Mouse (Mus musculus) midbrain, embryonic 12.5 days (tissue): ENCODE results near the gene Ube2b. TPM values are rescaled to one million over a fixed set of nuclear protein-coding genes. Genes with fewer than 3 reads are reported as not detected.

Experiments
- ATAC-seq: fragments of 200-750 bp; cut with Nextera tagmentation; 2 replicates; pipeline ENCODE4 v1.8.0; 2017; ENCODE audit warnings: low read depth, moderate TSS enrichment, moderate library complexity; ENCODE audit not compliant: low FRiP score
- H3K27ac ChIP-seq: fragments of 300-500 bp; sonication (generic); replicated peaks from 2 replicates; pipeline ENCODE4 v1.5.1; 2016; ENCODE audit warnings: mild to moderate bottlenecking
- H3K27me3 ChIP-seq: fragments of 300-500 bp; sonication (generic); 2 replicates; pipeline ENCODE4 v1.6.1; 2016; ENCODE audit warnings: mild to moderate bottlenecking
- H3K36me3 ChIP-seq: fragments of 300-500 bp; sonication (generic); 2 replicates; pipeline ENCODE4 v1.6.1; 2016
- H3K4me1 ChIP-seq: fragments of 300-500 bp; sonication (generic); 2 replicates; pipeline ENCODE4 v1.6.1; 2016
- H3K4me2 ChIP-seq: fragments of 300-500 bp; sonication (generic); replicated peaks from 2 replicates; pipeline ENCODE4 v1.6.1; 2016; ENCODE audit warnings: mild to moderate bottlenecking, moderate library complexity
- H3K4me3 ChIP-seq: fragments of 300-500 bp; sonication (generic); 2 replicates; pipeline ENCODE4 v1.5.1; 2016; ENCODE audit warnings: mild to moderate bottlenecking
- H3K9ac ChIP-seq: fragments of 300-500 bp; sonication (generic); replicated peaks from 2 replicates; pipeline ENCODE4 v1.6.1; 2016; ENCODE audit warnings: mild to moderate bottlenecking, moderate library complexity
- H3K9me3 ChIP-seq: fragments of 300-500 bp; sonication (generic); 2 replicates; pipeline ENCODE4 v1.6.1; 2016; ENCODE audit warnings: mild to moderate bottlenecking
- WGBS: fragments of 180-500 bp; shearing (Covaris S2); methylation state at CpG from one replicate; pipeline ENCODE4 v1.1.7; 2016; 5-methylcytosine and 5-hydroxymethylcytosine counted together
- polyA plus RNA-seq: library from polyadenylated mRNA; unstranded; fragments of >200 nt; fragmentation: Nextera tagmentation; extraction: Ambion mirVana; gene quantifications from 2 replicates; pipeline ENCODE4 v1.2.1, GENCODE M21; 2016

The Ube2b gene
- polyA plus RNA-seq, 1 experiment from 2014 or later, result 244 TPM

GRCm38 (mm10) chr11:51962277-51962676, 38.3 kb downstream of the Ube2b start:
- Histone ChIP-seq H3K27ac (no peak overlapping the region), H3K27me3 (no peaks in the 10 kb centered on the region), H3K4me3 (no peak overlapping the region), H3K9me3 (no peaks in the 10 kb centered on the region), H3K36me3 (no peaks in the 10 kb centered on the region), H3K4me2 (no peak overlapping the region), H3K4me1 (no peaks in the 10 kb centered on the region), H3K9ac (no peak overlapping the region)
- no peak for ATAC-seq
- WGBS, result 86% methylated on average over 7 of the region's 7 CpGs

- H3K9ac ChIP-seq, result no peak overlapping the region
- H3K36me3 ChIP-seq, result no peaks in the 10 kb centered on the region
- H3K27ac ChIP-seq, result no peak overlapping the region
- H3K4me2 ChIP-seq, result no peak overlapping the region
- no peaks in the 10 kb centered on the region for H3K4me1 ChIP-seq
- no peak overlapping the region for H3K4me3 ChIP-seq
- H3K27me3 ChIP-seq, result no peaks in the 10 kb centered on the region
- no peak for ATAC-seq
- WGBS, result 87% methylated on average over 8 of the region's 8 CpGs
- H3K9me3 ChIP-seq, result no peaks in the 10 kb centered on the region
Measured at GRCm38 (mm10) chr11:51961761-51962160, 38.8 kb downstream of the Ube2b start.

- Histone ChIP-seq H3K36me3 (no peaks in the 10 kb centered on the region), H3K4me1 (no peaks in the 10 kb centered on the region), H3K4me3 (no peak overlapping the region), H3K27me3 (no peaks in the 10 kb centered on the region), H3K9ac (no peak overlapping the region), H3K4me2 (no peak overlapping the region), H3K9me3 (no peaks in the 10 kb centered on the region), H3K27ac (no peak overlapping the region)
- no peak for ATAC-seq
- WGBS, result 73% methylated on average over 11 of the region's 11 CpGs
Measured at GRCm38 (mm10) chr11:51960967-51961471, 39.5 kb downstream of the Ube2b start.

DNA sequence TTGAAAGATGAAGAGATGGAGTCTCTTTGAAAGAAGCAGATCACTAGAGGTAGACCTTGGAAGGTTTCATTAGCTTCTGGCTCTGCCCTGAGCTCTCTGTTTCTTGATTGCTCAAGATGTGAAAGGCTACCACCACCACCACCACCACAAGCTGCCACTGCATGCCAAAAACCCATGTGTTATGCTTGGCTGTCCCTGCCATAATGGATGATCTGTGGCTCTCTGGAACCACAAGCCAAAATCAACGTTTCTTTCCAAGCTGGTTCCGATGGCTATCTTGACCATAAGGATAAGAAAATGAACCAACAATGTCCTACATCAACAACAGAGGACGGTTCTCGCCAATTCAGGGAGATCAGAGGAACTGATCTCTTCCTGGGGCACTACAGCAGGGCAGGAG, 40.5 kb downstream of the Ube2b start:
- no peak overlapping the region for H3K9ac ChIP-seq
- H3K36me3 ChIP-seq, result no peaks in the 10 kb centered on the region
- ATAC-seq, result no peak
- H3K27ac ChIP-seq, result no peak overlapping the region
- 90% methylated on average over 4 of the region's 4 CpGs for WGBS
- H3K4me1 ChIP-seq, result no peaks in the 10 kb centered on the region
- H3K9me3 ChIP-seq, result no peaks in the 10 kb centered on the region
- no peak overlapping the region for H3K4me2 ChIP-seq
- H3K27me3 ChIP-seq, result no peaks in the 10 kb centered on the region
- no peak overlapping the region for H3K4me3 ChIP-seq

- no peak overlapping the region for H3K27ac ChIP-seq
- 87% methylated on average over 5 of the region's 5 CpGs for WGBS
- H3K4me1 ChIP-seq, result no peaks in the 10 kb centered on the region
- no peak overlapping the region for H3K4me3 ChIP-seq
- no peak overlapping the region for H3K4me2 ChIP-seq
- H3K36me3 ChIP-seq, result no peaks in the 10 kb centered on the region
- H3K27me3 ChIP-seq, result no peaks in the 10 kb centered on the region
- no peak for ATAC-seq
- H3K9me3 ChIP-seq, result no peaks in the 10 kb centered on the region
- H3K9ac ChIP-seq, result no peak overlapping the region
Measured at GRCm38 (mm10) chr11:51959511-51959910, 41.1 kb downstream of the Ube2b start.

DNA sequence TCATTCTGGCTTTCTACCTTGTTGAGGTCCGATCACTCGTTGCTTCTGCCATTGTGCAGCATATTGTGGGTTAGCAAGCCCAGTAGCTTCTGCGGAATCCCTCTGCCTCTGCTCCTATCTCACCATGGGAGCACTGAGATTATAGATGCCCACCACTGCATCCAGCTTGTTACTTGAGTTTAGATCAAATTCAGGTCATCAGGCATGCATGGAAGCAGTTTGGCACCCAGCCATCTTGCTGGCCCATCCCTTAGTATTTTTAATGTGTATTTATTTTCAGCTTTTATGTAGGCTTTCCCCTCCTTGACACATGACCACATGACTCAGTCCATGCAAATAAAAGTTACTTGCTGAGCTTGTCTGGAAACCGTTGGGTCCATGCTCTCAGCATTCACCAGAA, 42.8 kb downstream of the Ube2b start:
- 91% methylated on average over 4 of the region's 4 CpGs for WGBS
- no peaks in the 10 kb centered on the region for H3K36me3 ChIP-seq
- H3K9ac ChIP-seq, result no peak overlapping the region
- ATAC-seq, result no peak
- H3K4me1 ChIP-seq, result no peaks in the 10 kb centered on the region
- no peak overlapping the region for H3K27ac ChIP-seq
- H3K27me3 ChIP-seq, result no peaks in the 10 kb centered on the region
- H3K9me3 ChIP-seq, result no peaks in the 10 kb centered on the region
- no peak overlapping the region for H3K4me3 ChIP-seq
- H3K4me2 ChIP-seq, result no peak overlapping the region

DNA sequence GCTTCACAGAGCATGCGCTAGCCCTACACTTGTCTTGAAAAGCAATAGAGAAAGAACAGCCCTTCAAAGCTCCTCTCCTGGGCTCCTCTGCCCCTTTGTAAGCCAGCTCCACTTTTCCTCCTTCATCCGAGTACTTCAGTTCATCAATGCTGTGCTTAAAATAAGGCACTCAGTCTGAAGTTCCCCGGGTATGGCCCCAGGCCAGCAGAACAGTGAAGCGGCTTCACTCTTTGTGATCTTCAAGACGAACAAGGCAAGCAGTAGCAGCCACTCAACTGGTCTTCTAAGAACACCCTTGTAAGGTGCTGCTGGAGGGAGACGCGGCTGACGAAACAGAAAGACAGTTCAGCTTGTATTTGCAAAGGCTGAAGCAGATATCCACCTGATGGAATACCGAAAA, 44.5 kb downstream of the Ube2b start:
- Histone ChIP-seq H3K4me2 (no peak overlapping the region), H3K27ac (no peak overlapping the region), H3K36me3 (no peaks in the 10 kb centered on the region), H3K9me3 (no peaks in the 10 kb centered on the region), H3K9ac (no peak overlapping the region), H3K4me3 (no peak overlapping the region), H3K4me1 (no peaks in the 10 kb centered on the region), H3K27me3 (no peaks in the 10 kb centered on the region)
- 82% methylated on average over 9 of the region's 9 CpGs for WGBS
- ATAC-seq, result no peak

GRCm38 (mm10) chr11:51951861-51952420, 48.6 kb downstream of the Ube2b start:
- H3K4me1 ChIP-seq, result no peaks in the 10 kb centered on the region
- H3K9ac ChIP-seq, result no peak overlapping the region
- H3K9me3 ChIP-seq, result no peaks in the 10 kb centered on the region
- WGBS, result 73% methylated on average over 5 of the region's 5 CpGs
- H3K4me3 ChIP-seq, result no peak overlapping the region
- H3K27me3 ChIP-seq, result no peaks in the 10 kb centered on the region
- H3K27ac ChIP-seq, result no peak overlapping the region
- H3K36me3 ChIP-seq, result no peaks in the 10 kb centered on the region
- ATAC-seq, result no peak
- H3K4me2 ChIP-seq, result no peak overlapping the region

DNA sequence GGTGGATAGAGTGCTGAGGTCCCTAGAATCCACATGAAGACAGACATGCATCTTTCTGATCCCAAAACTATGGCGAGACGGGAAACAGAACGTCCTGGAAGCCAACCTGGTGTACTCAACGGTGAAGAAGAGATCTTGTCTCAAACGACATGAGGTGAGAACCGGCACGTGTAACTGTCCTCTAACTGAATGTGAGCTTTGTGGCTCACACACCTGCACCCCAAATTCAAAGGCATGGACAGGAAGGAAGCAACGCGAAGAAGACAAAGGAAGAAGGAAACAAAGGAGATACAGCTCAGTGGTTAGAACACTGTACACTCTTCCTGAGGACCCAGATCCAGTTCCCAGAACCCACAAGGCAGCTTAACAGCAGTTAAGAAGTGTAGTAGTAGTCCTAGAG, 50.6 kb downstream of the Ube2b start:
- WGBS, result 91% methylated on average over 9 of the region's 9 CpGs
- H3K4me3 ChIP-seq, result no peak overlapping the region
- no peak overlapping the region for H3K4me2 ChIP-seq
- ATAC-seq, result no peak
- no peaks in the 10 kb centered on the region for H3K9me3 ChIP-seq
- H3K4me1 ChIP-seq, result peaks cover 5% of the 10 kb centered on the region; the same call in 1 of the 2 replicates
- H3K9ac ChIP-seq, result no peak overlapping the region
- no peaks in the 10 kb centered on the region; the same call in 1 of the 2 replicates for H3K27me3 ChIP-seq
- H3K27ac ChIP-seq, result no peak overlapping the region
- H3K36me3 ChIP-seq, result no peaks in the 10 kb centered on the region

GRCm38 (mm10) chr11:51949155-51949840, 51.3 kb downstream of the Ube2b start:
- H3K9ac ChIP-seq, result no peak overlapping the region
- H3K9me3 ChIP-seq, result no peaks in the 10 kb centered on the region
- H3K27me3 ChIP-seq, result no peaks in the 10 kb centered on the region; the same call in 1 of the 2 replicates
- H3K4me2 ChIP-seq, result no peak overlapping the region
- no peak overlapping the region for H3K4me3 ChIP-seq
- no peaks in the 10 kb centered on the region for H3K36me3 ChIP-seq
- no peak overlapping the region for H3K27ac ChIP-seq
- whole genome bisulfite sequencing, result 78% methylated on average over 9 of the region's 9 CpGs
- ATAC-seq, result no peak
- H3K4me1 ChIP-seq, result peaks cover 5% of the 10 kb centered on the region; the same call in 1 of the 2 replicates

DNA sequence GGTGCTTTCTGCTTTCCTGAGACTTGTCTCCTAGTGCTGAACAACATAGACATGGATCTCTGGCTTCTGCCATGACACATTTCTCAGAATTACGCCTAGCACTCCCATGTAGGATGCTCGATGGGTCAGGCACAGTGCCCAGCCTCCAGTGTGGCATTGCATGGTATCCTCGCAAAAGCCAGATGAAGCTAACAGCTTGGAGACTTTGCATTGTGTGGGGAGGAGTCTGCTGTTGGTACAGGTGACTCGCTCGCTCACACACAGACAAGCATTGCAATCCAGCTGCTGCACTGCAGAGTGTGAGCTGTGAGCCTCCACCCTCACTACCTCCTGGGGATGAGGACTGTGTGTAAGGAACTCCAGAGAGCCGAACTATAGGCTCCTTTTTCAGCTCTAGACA, 54.4 kb downstream of the Ube2b start:
- H3K4me3 ChIP-seq, result no peak overlapping the region
- 76% methylated on average over 6 of the region's 6 CpGs for WGBS
- no peak for ATAC-seq

GRCm38 (mm10) chr11:51945548-51945947, 55.0 kb downstream of the Ube2b start:
- H3K36me3 ChIP-seq, result no peaks in the 10 kb centered on the region
- 64% methylated on average over 8 of the region's 8 CpGs for WGBS
- no peak for ATAC-seq

More for the DNA sequence above, 54.4 kb downstream of the Ube2b start:
- peaks cover 12% of the 10 kb centered on the region for H3K4me1 ChIP-seq
- no peak overlapping the region for H3K9ac ChIP-seq
- no peak overlapping the region for H3K4me2 ChIP-seq
- no peaks in the 10 kb centered on the region for H3K9me3 ChIP-seq
- no peaks in the 10 kb centered on the region; the same call in 1 of the 2 replicates for H3K27me3 ChIP-seq
- H3K36me3 ChIP-seq, result no peaks in the 10 kb centered on the region
- H3K27ac ChIP-seq, result no peak overlapping the region

More at GRCm38 (mm10) chr11:51945548-51945947, 55.0 kb downstream of the Ube2b start:
- H3K9me3 ChIP-seq, result no peaks in the 10 kb centered on the region
- no peaks in the 10 kb centered on the region; the same call in 1 of the 2 replicates for H3K27me3 ChIP-seq
- H3K9ac ChIP-seq, result no peak overlapping the region
- peaks cover 12% of the 10 kb centered on the region for H3K4me1 ChIP-seq
- H3K4me2 ChIP-seq, result no peak overlapping the region
- no peak overlapping the region for H3K4me3 ChIP-seq
- 0 out of 2 replicates have a peak overlapping the region, but pooled peaks have one; percentile 3 for H3K27ac ChIP-seq
